Mouse (Mus musculus): ENCODE measurements around the gene Btn1a1. TPM values are rescaled to one million over a fixed set of nuclear protein-coding genes. Genes with fewer than 3 reads are reported as not detected.

Btn1a1 gene
- total RNA-seq (2021): under 1 TPM; 0.20 to 0.87 TPM
- long read RNA-seq, experiment 1: 0 reads
- long read RNA-seq, experiment 2, partial matches to known transcripts: 1 of 2 reads
- long read RNA-seq, experiment 2, other reads (novel, unspliced or antisense): 1 of 2 reads

GRCm38 (mm10) chr13:23465600-23466109 is at the start of gene Btn1a1:
Btn1a1 (minus strand) TSS chr13:23465901.
- no peak for DNase-seq (ENCODE audit: low spot score in 2 of 2)

- no peak for DNase-seq (ENCODE audit: low spot score in 2 of 2)
Observed at GRCm38 (mm10) chr13:23515281-23515680, 49.6 kb upstream of the Btn1a1 start.

- DNase-seq (ENCODE audit: low spot score in 2 of 2): no peak
Observed at GRCm38 (mm10) chr13:23513517-23513916, 47.8 kb upstream of the Btn1a1 start.

- DNase-seq (ENCODE audit: low spot score in 2 of 2): no peak
Observed at GRCm38 (mm10) chr13:23510127-23510526, 44.4 kb upstream of the Btn1a1 start.

- DNase-seq (ENCODE audit: low spot score in 2 of 2): no peak
Observed at GRCm38 (mm10) chr13:23506819-23507515, 41.3 kb upstream of the Btn1a1 start.

- no peak for DNase-seq (ENCODE audit: low spot score in 2 of 2)
Observed at GRCm38 (mm10) chr13:23506351-23506750, 40.6 kb upstream of the Btn1a1 start.

- no peak for DNase-seq (ENCODE audit: low spot score in 2 of 2)
Observed at GRCm38 (mm10) chr13:23505662-23506345, 40.1 kb upstream of the Btn1a1 start.

GRCm38 (mm10) chr13:23503797-23504196 is 38.1 kb upstream of the Btn1a1 start:
- DNase-seq (ENCODE audit: low spot score in 2 of 2): no peak

GRCm38 (mm10) chr13:23502916-23503315 is 37.2 kb upstream of the Btn1a1 start:
- DNase-seq (ENCODE audit: low spot score in 2 of 2): no peak

GRCm38 (mm10) chr13:23502031-23502567 is 36.4 kb upstream of the Btn1a1 start:
- no peak for DNase-seq (ENCODE audit: low spot score in 2 of 2)

GRCm38 (mm10) chr13:23501511-23501910 is 35.8 kb upstream of the Btn1a1 start:
- no peak for DNase-seq (ENCODE audit: low spot score in 2 of 2)

GRCm38 (mm10) chr13:23500424-23501200 is 34.9 kb upstream of the Btn1a1 start:
- no peak for DNase-seq (ENCODE audit: low spot score in 2 of 2)

- no peak for DNase-seq (ENCODE audit: low spot score in 2 of 2)
Observed at GRCm38 (mm10) chr13:23499943-23500342, 34.2 kb upstream of the Btn1a1 start.

GRCm38 (mm10) chr13:23498653-23499052 is 33.0 kb upstream of the Btn1a1 start:
- no peak for DNase-seq (ENCODE audit: low spot score in 2 of 2)

- no peak for DNase-seq (ENCODE audit: low spot score in 2 of 2)
Observed at GRCm38 (mm10) chr13:23497656-23498321, 32.1 kb upstream of the Btn1a1 start.

- no peak for DNase-seq (ENCODE audit: low spot score in 2 of 2)
Observed at GRCm38 (mm10) chr13:23495526-23495925, 29.8 kb upstream of the Btn1a1 start.

GRCm38 (mm10) chr13:23491990-23492389 is 26.3 kb upstream of the Btn1a1 start:
- DNase-seq (ENCODE audit: low spot score in 2 of 2): no peak

GRCm38 (mm10) chr13:23491263-23491662 is 25.6 kb upstream of the Btn1a1 start:
- no peak for DNase-seq (ENCODE audit: low spot score in 2 of 2)

GRCm38 (mm10) chr13:23490863-23491262 is 25.2 kb upstream of the Btn1a1 start:
- DNase-seq (ENCODE audit: low spot score in 2 of 2): no peak

All from adrenal gland, postnatal 4 days (tissue).